In genomic region chr2:155381643-155382331, GRCm38 (mm10) we compare ENCODE assay signal across 8 mouse cellular contexts. TPM values are rescaled to one million over a fixed set of nuclear protein-coding genes. Genes with fewer than 3 reads are reported as not detected.
DNase-seq lines count a peak whose midpoint lies in the region; ATAC-seq and TF ChIP-seq lines count a peak whose summit lies in the region.

No protein-coding gene starts in this region.

- peak overlapping the region; percentile 84 for H3K4me2 ChIP-seq in forebrain, embryonic 14.5 days (ENCODE audit: low read length)

- peak; percentile 98 for DNase-seq in forebrain, embryonic 14.5 days (ENCODE audit: low spot score)
- DNase-seq in heart, postnatal 25 days (ENCODE audit: low spot score): peak; percentile 95
- peak; percentile 96 to 98 for DNase-seq in layer of hippocampus, adult 18-20 months (ENCODE audit: low spot score in 2 of 2)
- DNase-seq in lung, adult 2 months: peak; percentile 99
- DNase-seq in thymus, adult 18-20 months: peak; percentile 94 to 95

- H3K36me3 ChIP-seq in ES-Bruce4 (ENCODE audit: control insufficient read depth, insufficient read depth, low read length, poor library complexity, severe bottlenecking): no peaks in the 10 kb centered on the region
- H3K36me3 ChIP-seq in forebrain, embryonic 14.5 days (ENCODE audit: control insufficient read depth, insufficient read depth, low read length): peaks cover 15% of the 10 kb centered on the region

- ATAC-seq in cerebellum, adult (ENCODE audit: insufficient number of reproducible peaks, low FRiP score, low TSS enrichment): peak; percentile 85
- peak; percentile 93 for ATAC-seq in forebrain, embryonic 14.5 days
- ATAC-seq in neutrophil, adult 5-6 weeks (ENCODE audit: extremely low read depth, insufficient number of reproducible peaks, low FRiP score, poor library complexity, severe bottlenecking): peak; percentile 81

- no peak overlapping the region for H3K27ac ChIP-seq in ES-Bruce4 (ENCODE audit: insufficient read depth, low read length)
- peak overlapping the region; percentile 99 for H3K27ac ChIP-seq in forebrain, embryonic 14.5 days (ENCODE audit: low read depth, low read length)

- TF ChIP-seq CTCF in ES-Bruce4 (IDR thresholded peaks at IDR 0.05; ENCODE audit: low read depth, low read length): no peak
- TF ChIP-seq CTCF in lung, adult 2 months (IDR thresholded peaks at IDR 0.05; ENCODE audit: insufficient read depth, low read length): no peak

- no peaks in the 10 kb centered on the region for H3K27me3 ChIP-seq in ES-Bruce4 (ENCODE audit: control insufficient read depth, insufficient read depth, low read length, poor library complexity, severe bottlenecking)
- H3K27me3 ChIP-seq in forebrain, embryonic 14.5 days (replicated peaks; ENCODE audit: control insufficient read depth, insufficient read depth, low read length): no peaks in the 10 kb centered on the region

- no peaks in the 10 kb centered on the region for H3K4me1 ChIP-seq in ES-Bruce4 (ENCODE audit: control insufficient read depth, insufficient read depth, low read length)
- H3K4me1 ChIP-seq in forebrain, embryonic 14.5 days (ENCODE audit: control insufficient read depth, insufficient read depth, low read length): peaks cover 24% of the 10 kb centered on the region
- peaks cover 6% of the 10 kb centered on the region for H3K4me1 ChIP-seq in lung, adult 2 months (ENCODE audit: control insufficient read depth, insufficient read depth, low read length)

- no peak for TF ChIP-seq POLR2A in ES-Bruce4 (IDR thresholded peaks at IDR 0.05; ENCODE audit: insufficient read depth, low read length)
- TF ChIP-seq POLR2A in lung, adult 2 months (IDR thresholded peaks at IDR 0.05; ENCODE audit: borderline replicate concordance, extremely low read depth, low read depth, low read length): peak; percentile 88; the same call in 1 of the 2 replicates

- WGBS in forebrain, embryonic 14.5 days: 0% methylated on average over 68 of the region's 68 CpGs
- under 1% methylated on average over 68 of the region's 68 CpGs for WGBS in lung, adult 2 months

- peak overlapping the region; percentile 83 for H3K4me3 ChIP-seq in ES-Bruce4 (ENCODE audit: low read depth, low read length)
- H3K4me3 ChIP-seq in forebrain, embryonic 14.5 days (ENCODE audit: low read depth, low read length): peak overlapping the region; percentile 73
- peak overlapping the region; percentile 72 for H3K4me3 ChIP-seq in lung, adult 2 months (replicated peaks; ENCODE audit: extremely low read depth, low read depth, low read length)

- TF ChIP-seq EP300 in ES-Bruce4 (IDR thresholded peaks at IDR 0.05; ENCODE audit: insufficient read depth, low read depth, low read length): peak; percentile 19; the same call in 1 of the 2 replicates

- peak overlapping the region; percentile 84 for H3K9ac ChIP-seq in ES-Bruce4 (ENCODE audit: low read depth, poor library complexity, severe bottlenecking)
- H3K9ac ChIP-seq in forebrain, embryonic 14.5 days (ENCODE audit: low read length): peak overlapping the region; percentile 98

- intact Hi-C loops in heart, postnatal 25 days (cut with DNase I): loop anchor here (2.0 to 5.0 kb wide), 3 partner anchors 23 to 144 kb away; partner anchors contain the start of genes Dynlrb1 and Map1lc3a

- H3K9me3 ChIP-seq in ES-Bruce4 (replicated peaks; ENCODE audit: control insufficient read depth, insufficient read depth, low read length, poor library complexity, severe bottlenecking): no peaks in the 10 kb centered on the region
- no peaks in the 10 kb centered on the region for H3K9me3 ChIP-seq in forebrain, embryonic 14.5 days (replicated peaks; ENCODE audit: control insufficient read depth, low read length)

RNA-seq across cellular contexts. Expression of gene Trp53inp2, which starts 0.9 kb away (rescaled TPM):
- polyA plus RNA-seq in ES-Bruce4 (2011; ENCODE audit: insufficient read depth, insufficient read length, low read depth, missing spikeins): 24.9 and 25.7 TPM in 2 replicates
- 57.7 and 72.6 TPM in 2 replicates for polyA plus RNA-seq in forebrain, embryonic 14.5 days (2014; fragmentation: Nextera tagmentation; extraction: Ambion mirVana)
- total RNA-seq in heart, postnatal 25 days (2021): 100 to 1,000 TPM; 491 to 545 TPM
- total RNA-seq in layer of hippocampus, adult 18-20 months (2021): 100 to 1,000 TPM; 109 TPM
- polyA plus RNA-seq in lung, adult 2 months (2012; rRNA removed): 184 and 237 TPM in 2 replicates
- total RNA-seq in neutrophil, adult 5-6 weeks (2017): 33.0 and 36.5 TPM in 2 replicates

RNA-seq across cellular contexts. Expression of gene Pigu, which starts 24.6 kb away (rescaled TPM):
- 36.9 and 44.1 TPM in 2 replicates for polyA plus RNA-seq in ES-Bruce4 (2011; ENCODE audit: insufficient read depth, insufficient read length, low read depth, missing spikeins)
- 63.6 and 70.8 TPM in 2 replicates for polyA plus RNA-seq in forebrain, embryonic 14.5 days (2014; fragmentation: Nextera tagmentation; extraction: Ambion mirVana)
- 10 to 100 TPM; 28.4 to 28.7 TPM for total RNA-seq in heart, postnatal 25 days (2021)
- total RNA-seq in layer of hippocampus, adult 18-20 months (2021): 10 to 100 TPM; 27.9 to 29.8 TPM
- polyA plus RNA-seq in lung, adult 2 months (2012; rRNA removed): 33.3 and 42.4 TPM in 2 replicates
- total RNA-seq in neutrophil, adult 5-6 weeks (2017): 19.2 and 20.4 TPM in 2 replicates

Comparison
In these comparisons a context has a peak if more than half of its experiments do, and no peak if none do; other contexts are left out.
1. RNA of gene Trp53inp2, which starts 0.9 kb away (total RNA-seq): 491 to 545 TPM in heart, postnatal 25 days; 109 TPM in layer of hippocampus, adult 18-20 months and 33.0 to 36.5 TPM in neutrophil, adult 5-6 weeks; every median in the first group is over 4 times any median in the second.
2. Peak in every context shown above with its lines, with median percentiles within 50 percentile points of each other: H3K4me3 ChIP-seq, ATAC-seq and DNase-seq.